Mouse (Mus musculus) midbrain, embryonic 10.5 days (tissue): ENCODE data around the gene Fermt2. TPM values are rescaled to one million over a fixed set of nuclear protein-coding genes. Genes with fewer than 3 reads are reported as not detected.

Experiments used
- DNase-seq: peaks from one replicate; pipeline ENCODE4 v3.0.0-alpha.2; 2017; ENCODE audit warnings: low spot score
- H3K27ac ChIP-seq: fragments of 300-500 bp; sonication (generic); replicated peaks from 2 replicates; pipeline ENCODE4 v1.5.1; 2016; ENCODE audit warnings: mild to moderate bottlenecking
- H3K27me3 ChIP-seq: fragments of 300-500 bp; sonication (generic); 2 replicates; pipeline ENCODE4 v1.6.1; 2016; ENCODE audit warnings: low read depth, mild to moderate bottlenecking; ENCODE audit not compliant: poor library complexity, severe bottlenecking
- H3K36me3 ChIP-seq: fragments of 300-500 bp; sonication (generic); 2 replicates; pipeline ENCODE4 v1.6.1; 2016; ENCODE audit warnings: mild to moderate bottlenecking, moderate library complexity
- H3K4me1 ChIP-seq: fragments of 300-500 bp; sonication (generic); 2 replicates; pipeline ENCODE4 v1.6.1; 2016
- H3K4me3 ChIP-seq: fragments of 300-500 bp; sonication (generic); 2 replicates; pipeline ENCODE4 v1.5.1; 2016; ENCODE audit warnings: mild to moderate bottlenecking, moderate library complexity
- H3K9me3 ChIP-seq: fragments of 300-500 bp; sonication (generic); replicated peaks from 2 replicates; pipeline ENCODE4 v1.6.1; 2016; ENCODE audit warnings: mild to moderate bottlenecking
- WGBS: fragments of 180-500 bp; shearing (Covaris S2); methylation state at CpG from one replicate; pipeline ENCODE4 v1.1.7; 2016; 5-methylcytosine and 5-hydroxymethylcytosine counted together
- polyA plus RNA-seq: library from polyadenylated mRNA; unstranded; fragments of >200 nt; fragmentation: Nextera tagmentation; extraction: Ambion mirVana; gene quantifications from 2 replicates; pipeline ENCODE4 v1.2.1, GENCODE M21; 2016

Fermt2 gene
- polyA plus RNA-seq, 1 experiment from 2014 or later = 82.8 TPM

GRCm38 (mm10) chr14:45455651-45456501, 74.0 kb downstream of the Fermt2 start:
- Histone ChIP-seq H3K27ac (0 out of 2 replicates have a peak overlapping the region, but pooled peaks have one; percentile 9), H3K4me3 (no peak overlapping the region), H3K4me1 (peaks cover 41% of the 10 kb centered on the region), H3K27me3 (no peaks in the 10 kb centered on the region), H3K9me3 (no peaks in the 10 kb centered on the region), H3K36me3 (peaks cover 32% of the 10 kb centered on the region)
- 76% methylated on average over 12 of the region's 12 CpGs for WGBS
- DNase-seq = no peak

GRCm38 (mm10) chr14:45453538-45454233, 76.2 kb downstream of the Fermt2 start:
- Histone ChIP-seq H3K36me3 (peaks cover 13% of the 10 kb centered on the region), H3K27ac (peak overlapping the region; percentile 30), H3K9me3 (no peaks in the 10 kb centered on the region), H3K4me3 (no peak overlapping the region), H3K4me1 (peaks cover 42% of the 10 kb centered on the region), H3K27me3 (no peaks in the 10 kb centered on the region)
- 77% methylated on average over 5 of the region's 5 CpGs for WGBS
- DNase-seq = no peak

GRCm38 (mm10) chr14:45452861-45453512, 76.9 kb downstream of the Fermt2 start:
- DNase-seq = no peak
- Histone ChIP-seq H3K27me3 (no peaks in the 10 kb centered on the region), H3K27ac (peak overlapping the region; percentile 39; the same call in 1 of the 2 replicates), H3K4me3 (no peak overlapping the region), H3K9me3 (no peaks in the 10 kb centered on the region), H3K4me1 (peaks cover 42% of the 10 kb centered on the region), H3K36me3 (peaks cover 6% of the 10 kb centered on the region)
- 49% methylated on average over 11 of the region's 11 CpGs for WGBS

GRCm38 (mm10) chr14:45452148-45452547, 77.8 kb downstream of the Fermt2 start:
- no peaks in the 10 kb centered on the region for H3K27me3 ChIP-seq
- peaks cover 42% of the 10 kb centered on the region for H3K4me1 ChIP-seq
- no peaks in the 10 kb centered on the region for H3K36me3 ChIP-seq
- H3K9me3 ChIP-seq = no peaks in the 10 kb centered on the region
- DNase-seq = no peak
- no peak overlapping the region for H3K4me3 ChIP-seq
- 0 out of 2 replicates have a peak overlapping the region, but pooled peaks have one; percentile 52 for H3K27ac ChIP-seq
- 59% methylated on average over 4 of the region's 4 CpGs for WGBS

DNA sequence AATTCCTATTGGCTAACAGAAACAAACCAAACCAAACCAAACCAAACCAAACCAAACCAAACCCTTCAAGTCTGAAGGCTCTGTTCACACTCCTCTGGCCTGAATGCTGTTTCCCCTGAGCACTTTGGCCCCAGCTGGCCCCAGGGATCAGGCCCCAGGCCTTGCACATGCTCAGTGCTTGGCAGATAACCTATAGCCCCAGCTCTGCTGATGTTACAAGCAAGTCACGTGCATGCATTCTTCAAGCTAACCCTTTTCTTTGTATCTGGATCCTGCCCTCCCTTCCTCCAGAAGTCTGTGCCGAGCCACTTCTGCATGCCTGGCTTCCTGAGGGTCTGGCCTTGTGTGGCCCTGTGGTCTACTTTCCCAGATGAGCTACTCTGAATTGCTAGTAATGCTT, 78.8 kb downstream of the Fermt2 start:
- no peak for DNase-seq

DNA sequence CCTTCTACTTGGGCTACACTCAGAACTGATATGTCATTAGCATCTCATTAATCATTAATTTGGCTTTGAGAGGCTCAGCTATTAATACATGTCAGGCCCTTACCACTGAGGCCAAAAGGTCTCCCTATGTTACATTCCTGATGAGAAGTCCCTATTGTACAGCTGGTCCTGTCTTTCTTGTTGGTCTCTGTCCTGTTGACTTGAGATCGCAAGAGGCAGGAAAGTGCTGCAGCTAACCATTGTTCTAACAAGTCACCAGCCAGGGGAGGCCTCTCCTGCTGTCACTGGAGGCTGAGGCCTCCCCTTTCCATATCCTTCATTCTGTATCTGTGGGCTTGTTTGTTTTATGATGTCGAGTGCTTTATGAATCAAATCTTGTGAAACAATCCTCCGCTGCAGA, 83.1 kb downstream of the Fermt2 start:
- no peaks in the 10 kb centered on the region for H3K36me3 ChIP-seq
- no peak overlapping the region for H3K27ac ChIP-seq
- H3K4me1 ChIP-seq = peaks cover 14% of the 10 kb centered on the region
- no peak for DNase-seq
- no peak overlapping the region for H3K4me3 ChIP-seq
- H3K27me3 ChIP-seq = no peaks in the 10 kb centered on the region
- H3K9me3 ChIP-seq = no peaks in the 10 kb centered on the region
- 82% methylated on average over 3 of the region's 3 CpGs for WGBS

More for the DNA sequence above, 78.8 kb downstream of the Fermt2 start:
- H3K4me1 ChIP-seq = peaks cover 33% of the 10 kb centered on the region
- no peaks in the 10 kb centered on the region for H3K36me3 ChIP-seq
- 45% methylated on average over 2 of the region's 2 CpGs for WGBS
- no peak overlapping the region; the same call in 1 of the 2 replicates for H3K27ac ChIP-seq
- H3K27me3 ChIP-seq = no peaks in the 10 kb centered on the region
- no peak overlapping the region for H3K4me3 ChIP-seq
- H3K9me3 ChIP-seq = no peaks in the 10 kb centered on the region

GRCm38 (mm10) chr14:45445445-45445844, 84.5 kb downstream of the Fermt2 start:
- H3K36me3 ChIP-seq = no peaks in the 10 kb centered on the region
- 74% methylated on average over 12 of the region's 12 CpGs for WGBS
- no peak overlapping the region for H3K27ac ChIP-seq
- H3K27me3 ChIP-seq = no peaks in the 10 kb centered on the region
- no peak overlapping the region for H3K4me3 ChIP-seq
- no peak for DNase-seq
- peaks cover 6% of the 10 kb centered on the region for H3K4me1 ChIP-seq
- H3K9me3 ChIP-seq = no peaks in the 10 kb centered on the region

GRCm38 (mm10) chr14:45444870-45445269, 85.0 kb downstream of the Fermt2 start:
- no peak overlapping the region for H3K4me3 ChIP-seq
- no peaks in the 10 kb centered on the region for H3K9me3 ChIP-seq
- no peaks in the 10 kb centered on the region for H3K27me3 ChIP-seq
- H3K36me3 ChIP-seq = no peaks in the 10 kb centered on the region
- H3K27ac ChIP-seq = no peak overlapping the region
- H3K4me1 ChIP-seq = peaks cover 6% of the 10 kb centered on the region
- WGBS = 48% methylated on average over 7 of the region's 7 CpGs
- no peak for DNase-seq

DNA sequence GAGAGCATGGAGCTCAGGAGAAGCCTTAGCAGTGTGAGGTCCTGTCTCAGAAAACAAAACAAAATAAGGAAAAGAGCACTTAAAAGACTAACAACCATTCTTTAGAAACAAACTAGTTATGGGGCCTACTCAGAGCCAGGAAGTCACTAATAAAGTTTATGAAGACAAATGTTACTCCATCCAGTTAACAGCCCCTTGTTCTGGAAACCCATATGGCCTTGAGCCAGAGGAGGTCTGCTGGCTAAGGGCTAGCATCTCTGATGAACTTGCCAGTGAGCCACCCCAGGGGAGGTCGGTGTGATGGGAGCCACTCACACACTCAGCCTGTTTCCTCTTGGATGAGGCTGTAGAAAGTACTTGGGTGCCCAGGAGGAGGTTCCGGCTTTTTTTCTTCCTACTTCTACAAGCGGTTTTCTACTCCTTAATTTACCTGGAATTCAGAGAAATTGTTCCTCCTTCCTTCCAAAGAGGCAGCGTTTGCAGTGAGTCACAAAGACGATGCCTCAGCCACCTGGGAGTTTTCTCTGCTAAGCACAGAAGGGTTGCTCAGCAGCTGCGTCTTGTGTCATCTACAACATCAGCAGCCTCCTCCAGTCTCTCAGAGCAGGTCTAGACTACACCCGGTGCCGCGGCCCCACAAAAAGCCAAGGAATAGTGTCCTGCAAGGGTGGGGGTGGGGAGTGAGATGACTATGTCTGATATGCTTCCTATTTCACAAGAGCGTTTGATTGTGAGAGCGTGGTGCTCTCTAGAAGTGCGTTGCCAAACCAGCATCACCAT, 86.9 kb downstream of the Fermt2 start:
- no peaks in the 10 kb centered on the region for H3K27me3 ChIP-seq
- H3K27ac ChIP-seq = no peak overlapping the region
- WGBS = 78% methylated on average over 12 of the region's 12 CpGs
- H3K4me3 ChIP-seq = no peak overlapping the region
- H3K9me3 ChIP-seq = no peaks in the 10 kb centered on the region
- no peak for DNase-seq
- peaks cover 6% of the 10 kb centered on the region for H3K4me1 ChIP-seq
- H3K36me3 ChIP-seq = no peaks in the 10 kb centered on the region

DNA sequence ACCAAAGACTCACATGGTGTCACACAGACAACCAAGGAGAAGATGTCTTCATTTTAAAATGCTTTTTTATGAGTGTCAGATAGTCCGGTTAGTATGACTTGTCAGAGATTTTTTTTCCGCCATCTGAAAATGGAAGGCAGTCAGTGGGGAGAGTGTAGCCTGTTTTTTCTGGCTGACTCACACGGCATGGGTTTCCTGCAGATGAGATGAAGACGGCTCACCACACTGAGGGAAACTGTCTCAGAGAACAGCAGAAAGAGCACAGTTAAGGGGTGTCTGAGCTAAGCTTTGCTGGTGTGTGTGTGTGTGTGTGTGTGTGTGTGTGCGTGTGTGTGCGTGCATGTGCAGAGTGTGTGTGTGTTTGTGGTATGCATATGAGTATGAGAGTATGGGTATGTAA, 88.6 kb downstream of the Fermt2 start:
- WGBS = 85% methylated on average over 6 of the region's 6 CpGs
- Histone ChIP-seq H3K4me1 (peaks cover 6% of the 10 kb centered on the region), H3K27ac (no peak overlapping the region), H3K27me3 (no peaks in the 10 kb centered on the region), H3K9me3 (no peaks in the 10 kb centered on the region), H3K36me3 (no peaks in the 10 kb centered on the region), H3K4me3 (no peak overlapping the region)
- DNase-seq = no peak

GRCm38 (mm10) chr14:45439387-45439786, 90.5 kb downstream of the Fermt2 start:
- Histone ChIP-seq H3K27me3 (no peaks in the 10 kb centered on the region), H3K9me3 (no peaks in the 10 kb centered on the region), H3K4me1 (no peaks in the 10 kb centered on the region; the same call in 1 of the 2 replicates), H3K4me3 (no peak overlapping the region), H3K27ac (no peak overlapping the region), H3K36me3 (no peaks in the 10 kb centered on the region)
- DNase-seq = no peak
- WGBS = 80% methylated on average over 9 of the region's 9 CpGs

- Histone ChIP-seq H3K36me3 (no peaks in the 10 kb centered on the region), H3K4me3 (no peak overlapping the region), H3K27me3 (no peaks in the 10 kb centered on the region), H3K4me1 (no peaks in the 10 kb centered on the region; the same call in 1 of the 2 replicates), H3K9me3 (no peaks in the 10 kb centered on the region), H3K27ac (no peak overlapping the region)
- no peak for DNase-seq
- 85% methylated on average over 2 of the region's 2 CpGs for WGBS
These were observed 91.0 kb downstream of the Fermt2 start for GRCm38 (mm10) chr14:45438931-45439275.
